Mouse (Mus musculus): Measurements from ENCODE around the gene Hemk1.

GRCm38 (mm10) chr9:107355870-107356765, 18.0 kb upstream of the Hemk1 start:
- TF ChIP-seq CTCF (IDR thresholded peaks at IDR 0.05; ENCODE audit: borderline replicate concordance, insufficient read depth, low read length): peak; percentile 62; the same call in 1 of the 2 replicates
- no peak for TF ChIP-seq POLR2A (IDR thresholded peaks at IDR 0.05; ENCODE audit: low read depth, low read length)

All from embryonic fibroblast, embryonic 13.5 days (primary cell).